Mouse (Mus musculus): ENCODE results near the gene U2af1. TPM values are rescaled to one million over a fixed set of nuclear protein-coding genes. Genes with fewer than 3 reads are reported as not detected.

U2af1 gene
- polyA plus RNA-seq, 1 experiment from 2014 or later = 105 TPM

- no peak for DNase-seq (ENCODE audit: low spot score)
- WGBS = 82% methylated on average over 1 of the region's 1 CpGs
- no peak for ATAC-seq (ENCODE audit: low FRiP score)
Observed at GRCm38 (mm10) chr17:31689606-31690005, 30.9 kb upstream of the U2af1 start.

GRCm38 (mm10) chr17:31688112-31688511 lies 29.4 kb upstream of the U2af1 start:
- no peaks in the 10 kb centered on the region for H3K27me3 ChIP-seq (ENCODE audit: control insufficient read depth, insufficient read depth, low read length)
- DNase-seq (ENCODE audit: low spot score) (no peak), ATAC-seq (ENCODE audit: low FRiP score) (no peak)
- H3K4me3 ChIP-seq (replicated peaks; ENCODE audit: low read length) = no peak overlapping the region
- H3K9ac ChIP-seq = no peak overlapping the region
- WGBS = 72% methylated on average over 9 of the region's 9 CpGs
- no peak overlapping the region for H3K4me2 ChIP-seq (replicated peaks)
- H3K27ac ChIP-seq = no peak overlapping the region
- H3K36me3 ChIP-seq (replicated peaks; ENCODE audit: control insufficient read depth, insufficient read depth) = no peaks in the 10 kb centered on the region
- no peaks in the 10 kb centered on the region for H3K9me3 ChIP-seq (ENCODE audit: control insufficient read depth, low read length)
- peaks cover 7% of the 10 kb centered on the region for H3K4me1 ChIP-seq (replicated peaks; ENCODE audit: control insufficient read depth, insufficient read depth, low read length)

More at GRCm38 (mm10) chr17:31689606-31690005, 30.9 kb upstream of the U2af1 start:
- no peaks in the 10 kb centered on the region for H3K27me3 ChIP-seq (ENCODE audit: control insufficient read depth, insufficient read depth, low read length)
- H3K36me3 ChIP-seq (replicated peaks; ENCODE audit: control insufficient read depth, insufficient read depth) = no peaks in the 10 kb centered on the region
- no peak overlapping the region for H3K4me3 ChIP-seq (replicated peaks; ENCODE audit: low read length)
- no peak overlapping the region for H3K27ac ChIP-seq
- no peak overlapping the region for H3K4me2 ChIP-seq (replicated peaks)
- peaks cover 7% of the 10 kb centered on the region for H3K4me1 ChIP-seq (replicated peaks; ENCODE audit: control insufficient read depth, insufficient read depth, low read length)
- no peak overlapping the region for H3K9ac ChIP-seq
- H3K9me3 ChIP-seq (ENCODE audit: control insufficient read depth, low read length) = no peaks in the 10 kb centered on the region

GRCm38 (mm10) chr17:31686225-31686564 lies 27.5 kb upstream of the U2af1 start:
- no peak overlapping the region for H3K4me2 ChIP-seq (replicated peaks)
- WGBS = 38% methylated on average over 3 of the region's 3 CpGs
- no peak overlapping the region for H3K4me3 ChIP-seq (replicated peaks; ENCODE audit: low read length)
- DNase-seq (ENCODE audit: low spot score) (no peak), ATAC-seq (ENCODE audit: low FRiP score) (peak; percentile 10; the same call in 1 of the 2 replicates)
- peaks cover 7% of the 10 kb centered on the region for H3K4me1 ChIP-seq (replicated peaks; ENCODE audit: control insufficient read depth, insufficient read depth, low read length)
- H3K36me3 ChIP-seq (replicated peaks; ENCODE audit: control insufficient read depth, insufficient read depth) = no peaks in the 10 kb centered on the region
- H3K9ac ChIP-seq = no peak overlapping the region; the same call in 1 of the 2 replicates
- H3K27ac ChIP-seq = peak overlapping the region; percentile 72
- no peaks in the 10 kb centered on the region for H3K27me3 ChIP-seq (ENCODE audit: control insufficient read depth, insufficient read depth, low read length)
- H3K9me3 ChIP-seq (ENCODE audit: control insufficient read depth, low read length) = no peaks in the 10 kb centered on the region

GRCm38 (mm10) chr17:31685514-31686224 lies 27.0 kb upstream of the U2af1 start:
- peak overlapping the region; percentile 51 for H3K9ac ChIP-seq
- peak; percentile 85 for ATAC-seq (ENCODE audit: low FRiP score)
- 16% methylated on average over 17 of the region's 17 CpGs for WGBS

GRCm38 (mm10) chr17:31680450-31680849 lies 21.8 kb upstream of the U2af1 start:
- no peak overlapping the region for H3K4me3 ChIP-seq (replicated peaks; ENCODE audit: low read length)
- H3K27ac ChIP-seq = no peak overlapping the region
- DNase-seq (ENCODE audit: low spot score) (no peak), ATAC-seq (ENCODE audit: low FRiP score) (no peak)
- 69% methylated on average over 2 of the region's 2 CpGs for WGBS
- no peaks in the 10 kb centered on the region for H3K27me3 ChIP-seq (ENCODE audit: control insufficient read depth, insufficient read depth, low read length)
- H3K4me1 ChIP-seq (replicated peaks; ENCODE audit: control insufficient read depth, insufficient read depth, low read length) = no peaks in the 10 kb centered on the region
- H3K36me3 ChIP-seq (replicated peaks; ENCODE audit: control insufficient read depth, insufficient read depth) = no peaks in the 10 kb centered on the region
- no peak overlapping the region for H3K9ac ChIP-seq
- H3K9me3 ChIP-seq (ENCODE audit: control insufficient read depth, low read length) = no peaks in the 10 kb centered on the region
- H3K4me2 ChIP-seq (replicated peaks) = no peak overlapping the region

More at GRCm38 (mm10) chr17:31685514-31686224, 27.0 kb upstream of the U2af1 start:
- Histone ChIP-seq H3K4me2 (replicated peaks) (0 out of 2 replicates have a peak overlapping the region, but pooled peaks have one; percentile 24), H3K36me3 (replicated peaks; ENCODE audit: control insufficient read depth, insufficient read depth) (no peaks in the 10 kb centered on the region), H3K27me3 (ENCODE audit: control insufficient read depth, insufficient read depth, low read length) (no peaks in the 10 kb centered on the region), H3K4me3 (replicated peaks; ENCODE audit: low read length) (no peak overlapping the region), H3K27ac (peak overlapping the region; percentile 72), H3K4me1 (replicated peaks; ENCODE audit: control insufficient read depth, insufficient read depth, low read length) (peaks cover 7% of the 10 kb centered on the region), H3K9me3 (ENCODE audit: control insufficient read depth, low read length) (no peaks in the 10 kb centered on the region)
- DNase-seq (ENCODE audit: low spot score) = peak; percentile 88

- Histone ChIP-seq H3K27me3 (ENCODE audit: control insufficient read depth, insufficient read depth, low read length) (no peaks in the 10 kb centered on the region), H3K9me3 (ENCODE audit: control insufficient read depth, low read length) (no peaks in the 10 kb centered on the region), H3K4me3 (replicated peaks; ENCODE audit: low read length) (no peak within 1 kb of the TSS), H3K4me2 (replicated peaks) (no peak within 1 kb of the TSS), H3K9ac (no peak within 1 kb of the TSS), H3K27ac (no peak within 1 kb of the TSS), H3K36me3 (replicated peaks; ENCODE audit: control insufficient read depth, insufficient read depth) (no peaks in the 10 kb centered on the region), H3K4me1 (replicated peaks; ENCODE audit: control insufficient read depth, insufficient read depth, low read length) (no peaks in the 10 kb centered on the region)
- 82% methylated on average over 8 of the region's 8 CpGs for WGBS
- DNase-seq (ENCODE audit: low spot score) = no peak
- ATAC-seq (ENCODE audit: low FRiP score) = no peak
Observed at GRCm38 (mm10) chr17:31677507-31677906, 18.8 kb upstream of the U2af1 start, which contains the start of gene Cryaa. Gene Cryaa (plus strand): TSS chr17:31677807.

GRCm38 (mm10) chr17:31674426-31674825 lies 15.7 kb upstream of the U2af1 start:
- DNase-seq (ENCODE audit: low spot score) (no peak), ATAC-seq (ENCODE audit: low FRiP score) (no peak)
- Histone ChIP-seq H3K4me2 (replicated peaks) (no peak overlapping the region), H3K36me3 (replicated peaks; ENCODE audit: control insufficient read depth, insufficient read depth) (no peaks in the 10 kb centered on the region), H3K27me3 (ENCODE audit: control insufficient read depth, insufficient read depth, low read length) (no peaks in the 10 kb centered on the region), H3K4me1 (replicated peaks; ENCODE audit: control insufficient read depth, insufficient read depth, low read length) (no peaks in the 10 kb centered on the region), H3K9ac (no peak overlapping the region), H3K4me3 (replicated peaks; ENCODE audit: low read length) (no peak overlapping the region), H3K27ac (no peak overlapping the region), H3K9me3 (ENCODE audit: control insufficient read depth, low read length) (no peaks in the 10 kb centered on the region)
- WGBS = 90% methylated on average over 1 of the region's 1 CpGs

GRCm38 (mm10) chr17:31672279-31672678 lies 13.6 kb upstream of the U2af1 start:
- 94% methylated on average over 12 of the region's 12 CpGs for WGBS
- DNase-seq (ENCODE audit: low spot score) (no peak), ATAC-seq (ENCODE audit: low FRiP score) (no peak)
- Histone ChIP-seq H3K9me3 (ENCODE audit: control insufficient read depth, low read length) (no peaks in the 10 kb centered on the region), H3K4me2 (replicated peaks) (no peak overlapping the region), H3K9ac (no peak overlapping the region), H3K27me3 (ENCODE audit: control insufficient read depth, insufficient read depth, low read length) (no peaks in the 10 kb centered on the region), H3K36me3 (replicated peaks; ENCODE audit: control insufficient read depth, insufficient read depth) (no peaks in the 10 kb centered on the region), H3K4me3 (replicated peaks; ENCODE audit: low read length) (no peak overlapping the region), H3K4me1 (replicated peaks; ENCODE audit: control insufficient read depth, insufficient read depth, low read length) (no peaks in the 10 kb centered on the region), H3K27ac (no peak overlapping the region)

- Histone ChIP-seq H3K4me3 (replicated peaks; ENCODE audit: low read length) (no peak overlapping the region), H3K9me3 (ENCODE audit: control insufficient read depth, low read length) (no peaks in the 10 kb centered on the region), H3K9ac (no peak overlapping the region), H3K27ac (no peak overlapping the region), H3K36me3 (replicated peaks; ENCODE audit: control insufficient read depth, insufficient read depth) (no peaks in the 10 kb centered on the region), H3K4me1 (replicated peaks; ENCODE audit: control insufficient read depth, insufficient read depth, low read length) (no peaks in the 10 kb centered on the region), H3K4me2 (replicated peaks) (no peak overlapping the region), H3K27me3 (ENCODE audit: control insufficient read depth, insufficient read depth, low read length) (no peaks in the 10 kb centered on the region)
- 54% methylated on average over 8 of the region's 8 CpGs for WGBS
- ATAC-seq (ENCODE audit: low FRiP score) (no peak), DNase-seq (ENCODE audit: low spot score) (no peak)
Observed at GRCm38 (mm10) chr17:31671698-31672097, 13.0 kb upstream of the U2af1 start.
